Mouse (Mus musculus): Measurements from ENCODE around the gene Stat3.

Gene Stat3

DNA sequence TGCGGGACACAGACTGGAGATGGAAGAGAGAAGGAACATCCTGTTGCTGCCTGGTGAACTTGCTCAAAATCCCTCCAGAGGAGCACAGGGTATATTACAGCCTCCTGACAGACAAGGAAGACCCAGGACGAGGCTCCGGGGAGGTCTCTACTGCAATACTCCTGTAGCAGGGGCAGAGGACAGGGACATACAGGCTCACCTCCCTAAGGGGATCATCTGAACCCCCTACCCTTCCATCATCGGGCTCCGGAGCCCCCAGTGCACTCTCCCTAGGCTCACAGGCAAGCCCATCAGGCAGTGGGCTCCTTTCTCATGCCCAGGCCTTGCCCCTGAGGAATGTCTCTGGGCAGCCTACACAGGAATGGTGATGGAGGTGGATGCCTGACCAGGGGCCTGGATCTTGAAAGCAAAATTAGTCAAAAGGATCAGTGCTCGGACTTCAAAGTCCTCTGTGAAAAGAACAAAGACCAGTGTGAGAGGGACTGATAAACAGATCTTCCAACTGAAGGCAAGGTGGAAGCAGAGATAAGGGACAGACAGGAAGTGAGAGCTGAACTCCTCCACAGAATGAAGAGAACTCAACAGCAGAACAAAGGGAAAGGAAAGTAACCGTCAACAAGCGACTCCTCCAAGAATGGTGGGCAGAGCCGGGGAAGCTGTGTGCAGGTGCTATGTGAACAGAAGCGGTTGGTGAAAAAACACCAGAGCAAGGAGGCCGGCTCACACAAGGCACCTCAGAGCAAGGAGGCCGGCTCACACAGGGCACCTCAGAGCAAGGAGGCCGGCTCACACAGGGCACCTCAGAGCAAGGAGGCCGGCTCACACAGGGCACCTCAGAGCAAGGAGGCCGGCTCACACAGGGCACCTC, 47.9 kb downstream of the Stat3 start:
- DNase-seq (ENCODE audit: low spot score), result no peak

- DNase-seq (ENCODE audit: low spot score), result no peak
Observed at GRCm38 (mm10) chr11:100890481-100890880, 48.9 kb downstream of the Stat3 start.

DNA sequence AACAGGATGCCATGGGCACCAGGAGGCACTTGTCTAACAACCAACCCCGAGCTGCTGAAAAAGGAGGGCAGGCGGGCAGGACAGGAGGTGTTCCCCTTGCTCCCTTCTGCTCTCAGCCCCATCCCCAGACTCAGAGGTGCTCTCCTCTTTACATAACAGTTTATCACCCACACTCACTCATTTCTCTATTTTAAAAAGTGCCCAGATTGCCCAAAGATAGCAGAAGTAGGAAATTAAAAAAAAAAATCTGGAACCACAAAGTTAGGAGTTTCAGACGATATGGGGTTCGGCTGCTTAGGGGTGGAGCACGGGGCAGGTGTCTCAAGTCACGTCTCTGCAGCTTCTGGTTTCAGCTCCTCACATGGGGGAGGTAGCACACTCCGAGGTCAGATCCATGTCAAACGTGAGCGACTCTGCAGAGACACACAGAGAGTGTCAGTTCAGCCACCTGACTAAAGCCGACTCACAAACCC, 51.0 kb downstream of the Stat3 start:
- no peak for DNase-seq (ENCODE audit: low spot score)

- no peak for DNase-seq (ENCODE audit: low spot score)
Observed at GRCm38 (mm10) chr11:100887764-100888163, 51.6 kb downstream of the Stat3 start.

DNA sequence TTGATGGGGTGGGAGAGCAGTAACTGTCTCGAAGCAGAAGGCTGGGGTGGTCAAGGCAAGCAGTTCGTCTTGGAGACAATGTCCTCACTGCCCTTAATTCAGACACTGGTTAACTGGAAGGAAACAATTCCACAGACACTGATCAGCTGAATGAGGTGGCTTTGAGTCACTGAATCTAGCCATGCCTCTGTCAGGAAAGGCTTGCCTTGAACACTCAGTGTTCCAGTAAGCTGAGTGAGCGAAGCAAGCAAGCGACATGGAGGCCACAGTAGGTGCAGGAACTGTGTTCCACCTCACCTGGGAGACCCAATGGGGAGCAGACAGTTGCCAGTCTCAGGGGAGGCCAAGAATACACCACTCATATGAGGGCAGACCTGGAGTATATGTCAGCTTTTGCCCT, 52.1 kb downstream of the Stat3 start:
- DNase-seq (ENCODE audit: low spot score), result no peak

GRCm38 (mm10) chr11:100886188-100886740, 53.1 kb downstream of the Stat3 start:
- DNase-seq (ENCODE audit: low spot score), result no peak

DNA sequence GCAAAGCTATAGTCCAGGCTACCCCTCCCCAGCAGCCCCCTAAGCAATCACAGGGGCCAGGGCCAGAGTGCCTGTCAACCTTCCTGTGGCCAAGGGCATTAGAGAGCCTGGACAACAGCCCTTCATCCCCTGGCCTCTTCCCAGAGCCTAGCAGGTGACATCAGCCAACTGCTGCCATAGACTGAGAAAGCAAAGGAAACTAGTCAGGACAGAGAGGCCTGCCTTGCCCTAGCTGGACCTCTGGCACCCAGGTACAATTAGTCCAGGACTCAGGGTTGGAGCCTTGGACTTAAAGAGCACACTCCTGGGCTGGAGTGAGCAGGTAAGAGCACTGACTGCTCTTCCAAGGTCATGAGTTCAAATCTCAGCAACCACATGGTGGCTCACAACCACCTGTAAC, 53.9 kb downstream of the Stat3 start:
- DNase-seq (ENCODE audit: low spot score), result no peak

DNA sequence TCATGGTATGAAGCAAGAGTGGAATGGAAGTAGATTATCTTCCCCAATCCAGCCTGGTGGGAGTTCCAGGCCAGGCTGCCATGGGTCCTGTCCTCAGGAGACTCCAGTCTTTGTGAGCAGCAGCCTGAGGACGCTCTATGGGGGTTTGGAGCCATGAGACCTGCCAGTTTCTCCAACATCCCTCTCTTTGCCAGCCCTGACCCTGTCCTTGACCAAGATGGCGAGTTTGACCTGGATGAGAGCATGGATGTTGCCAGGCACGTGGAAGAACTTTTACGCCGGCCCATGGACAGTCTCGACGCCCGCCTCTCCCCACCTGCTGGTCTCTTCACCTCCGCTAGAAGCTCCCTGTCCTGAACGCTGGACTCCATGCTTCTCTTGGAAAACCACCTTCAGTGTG, 55.7 kb downstream of the Stat3 start:
- no peak for DNase-seq (ENCODE audit: low spot score)

DNA sequence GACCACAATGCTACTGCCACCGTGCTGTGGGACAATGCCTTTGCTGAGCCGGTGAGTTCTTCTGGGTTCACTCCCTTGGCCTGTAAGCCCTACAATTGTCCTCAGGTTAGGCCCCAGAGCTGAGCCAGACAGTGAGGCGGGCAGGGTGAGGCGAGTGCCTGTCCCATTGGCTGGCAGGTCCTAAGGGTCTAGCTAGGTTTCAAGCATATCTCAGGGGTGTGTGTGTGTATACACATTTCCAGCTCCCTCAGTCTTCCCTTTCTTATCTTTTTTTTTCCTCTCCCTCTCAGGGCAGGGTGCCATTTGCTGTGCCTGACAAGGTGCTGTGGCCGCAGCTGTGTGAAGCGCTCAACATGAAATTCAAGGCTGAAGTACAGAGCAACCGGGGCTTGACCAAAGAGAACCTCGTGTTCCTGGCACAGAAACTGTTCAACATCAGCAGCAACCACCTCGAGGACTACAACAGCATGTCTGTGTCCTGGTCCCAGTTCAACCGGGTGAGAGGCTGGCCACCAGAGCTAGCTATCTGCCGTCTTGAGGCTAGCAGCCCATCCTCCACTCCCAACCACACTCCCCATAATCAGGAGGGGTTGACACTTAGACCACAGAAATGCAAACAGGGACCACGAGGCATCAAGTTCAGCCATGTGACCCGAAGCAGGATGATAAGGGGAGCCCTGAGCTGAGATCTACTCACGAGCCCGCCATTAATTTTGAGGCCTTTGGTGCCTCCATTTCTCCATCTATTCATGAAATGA, 59.8 kb downstream of the Stat3 start:
- no peak for DNase-seq (ENCODE audit: low spot score)

DNA sequence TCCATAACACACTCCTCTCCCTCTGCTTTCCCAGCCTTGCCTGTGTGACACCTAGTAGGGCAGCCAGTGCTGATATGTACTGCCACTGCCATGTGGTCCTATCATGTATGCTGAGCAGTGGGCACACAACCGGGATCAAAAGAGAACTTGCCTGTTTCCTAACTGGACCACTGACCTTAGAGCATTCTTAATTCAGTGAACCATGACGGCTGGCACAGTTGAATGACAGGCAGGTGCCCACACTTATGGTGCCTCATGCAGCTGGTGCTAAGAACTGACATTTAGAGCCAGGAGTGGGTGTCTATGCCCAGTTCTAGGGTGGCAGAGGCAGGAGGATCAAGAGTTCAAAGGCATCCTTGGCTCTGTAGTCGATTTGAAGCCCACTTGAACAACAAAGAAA, 63.6 kb downstream of the Stat3 start:
- DNase-seq (ENCODE audit: low spot score), result no peak

DNA sequence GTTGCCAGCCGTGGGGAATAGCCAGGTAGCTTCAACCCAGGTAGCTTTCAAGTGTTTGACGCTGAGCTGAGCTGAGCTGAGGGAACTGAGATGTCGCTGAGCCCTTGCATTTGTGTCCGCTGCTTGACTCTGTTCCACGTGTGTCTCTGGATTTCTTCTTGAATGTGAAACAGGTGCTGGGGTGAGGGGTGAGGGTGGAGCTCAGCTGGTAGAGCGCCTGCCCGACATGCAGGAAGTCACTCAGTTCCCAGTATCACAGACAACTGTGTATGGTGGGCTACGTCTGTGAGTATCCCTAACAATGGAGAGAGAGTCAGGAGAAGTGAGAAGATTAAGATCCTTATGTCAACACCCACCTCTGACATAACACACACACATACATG, 68.4 kb downstream of the Stat3 start:
- no peak for DNase-seq (ENCODE audit: low spot score)

- no peak for DNase-seq (ENCODE audit: low spot score)
Observed at GRCm38 (mm10) chr11:100870256-100870967, 68.9 kb downstream of the Stat3 start.

GRCm38 (mm10) chr11:100865618-100866017, 73.7 kb downstream of the Stat3 start:
- no peak for DNase-seq (ENCODE audit: low spot score)

- DNase-seq (ENCODE audit: low spot score), result no peak
Observed at GRCm38 (mm10) chr11:100863141-100863540, 76.2 kb downstream of the Stat3 start.

GRCm38 (mm10) chr11:100861836-100862235, 77.5 kb downstream of the Stat3 start:
- DNase-seq (ENCODE audit: low spot score), result no peak

- DNase-seq (ENCODE audit: low spot score), result no peak
Observed at GRCm38 (mm10) chr11:100861335-100861734, 78.0 kb downstream of the Stat3 start.

GRCm38 (mm10) chr11:100860198-100861048, 78.9 kb downstream of the Stat3 start:
- peak; percentile 82 for DNase-seq (ENCODE audit: low spot score)

DNA sequence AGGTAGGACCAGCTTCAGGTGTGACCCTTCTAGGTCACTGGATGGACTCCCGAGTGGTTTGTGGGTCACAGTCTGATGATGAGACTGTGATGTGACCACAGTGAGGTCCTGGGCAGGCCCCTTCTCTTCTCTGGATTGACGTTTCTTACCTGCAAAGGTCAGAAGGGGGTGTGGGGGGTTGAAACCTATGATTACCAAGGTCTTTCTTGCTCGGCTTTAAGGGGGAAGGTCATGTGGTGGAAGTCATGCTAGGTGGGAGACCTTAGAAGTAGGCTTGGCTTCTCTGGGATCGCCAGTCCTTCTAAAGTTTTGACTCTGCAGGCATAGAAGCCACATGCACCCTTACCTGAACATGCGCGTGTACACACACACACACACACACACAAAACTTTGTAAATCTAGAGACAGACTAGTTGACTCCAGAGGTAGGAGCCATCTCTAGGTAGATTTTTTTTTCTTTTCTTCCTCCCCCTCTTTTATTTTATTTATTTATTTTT, 79.7 kb downstream of the Stat3 start:
- DNase-seq (ENCODE audit: low spot score), result no peak

DNA sequence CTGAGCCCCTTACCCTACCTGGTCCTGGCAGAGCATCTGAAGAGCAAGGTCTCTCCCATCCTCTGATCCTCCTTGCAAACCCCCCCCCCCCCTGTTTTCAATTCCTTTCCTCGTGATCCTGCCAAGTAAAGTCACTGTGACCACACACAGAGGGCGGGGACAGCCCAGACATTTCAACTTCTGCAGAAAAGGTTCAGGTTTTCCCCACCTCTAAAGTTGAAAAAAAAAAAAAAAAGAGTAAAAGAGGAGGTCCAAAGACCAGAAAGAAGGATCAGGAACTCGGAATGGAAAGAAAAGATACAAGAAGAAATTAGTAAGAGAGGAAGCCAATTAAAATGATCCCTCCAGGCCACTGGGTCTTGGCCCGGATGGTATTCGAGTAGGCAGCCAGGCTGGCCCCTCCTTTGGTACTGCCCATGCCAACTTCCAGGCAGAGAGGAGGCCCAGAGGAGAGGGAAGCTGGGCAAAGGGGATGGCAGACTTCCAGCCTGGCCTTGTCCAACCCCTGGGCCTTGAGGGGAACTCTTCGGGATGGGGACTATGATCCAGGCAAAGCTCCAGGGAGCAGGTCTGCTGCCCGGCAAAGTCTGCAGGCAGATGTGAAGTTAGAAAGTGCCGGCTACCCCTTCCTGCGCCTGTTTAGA, 80.3 kb downstream of the Stat3 start, which contains the start of gene Stat5a:
Gene Stat5a (plus strand): TSS at position 417 of the 644 bp plus-strand sequence.
- DNase-seq (ENCODE audit: low spot score), result peak; percentile 55

DNA sequence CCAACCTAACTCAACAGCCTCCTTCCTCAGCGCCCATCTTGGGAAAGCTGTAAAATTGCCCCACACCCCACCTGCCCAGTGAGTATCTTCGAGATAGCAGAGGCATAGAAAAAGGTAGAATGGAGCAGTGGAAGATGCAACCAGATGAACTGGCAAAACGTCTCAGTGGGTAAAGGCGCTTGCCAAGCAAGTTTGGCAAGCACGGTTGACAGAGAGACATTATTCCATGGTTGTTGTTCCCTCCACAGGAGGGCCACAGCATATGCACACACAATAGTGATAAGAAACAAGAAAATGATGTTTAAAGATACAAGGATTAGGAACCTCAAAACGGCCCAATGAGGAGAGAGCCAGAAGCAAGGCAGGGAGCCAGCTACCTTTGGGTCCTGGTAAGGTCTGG, 81.4 kb downstream of the Stat3 start:
- DNase-seq (ENCODE audit: low spot score), result no peak
